Comparison of ENCODE assay signal across 8 mouse cellular contexts in the genomic region with DNA sequence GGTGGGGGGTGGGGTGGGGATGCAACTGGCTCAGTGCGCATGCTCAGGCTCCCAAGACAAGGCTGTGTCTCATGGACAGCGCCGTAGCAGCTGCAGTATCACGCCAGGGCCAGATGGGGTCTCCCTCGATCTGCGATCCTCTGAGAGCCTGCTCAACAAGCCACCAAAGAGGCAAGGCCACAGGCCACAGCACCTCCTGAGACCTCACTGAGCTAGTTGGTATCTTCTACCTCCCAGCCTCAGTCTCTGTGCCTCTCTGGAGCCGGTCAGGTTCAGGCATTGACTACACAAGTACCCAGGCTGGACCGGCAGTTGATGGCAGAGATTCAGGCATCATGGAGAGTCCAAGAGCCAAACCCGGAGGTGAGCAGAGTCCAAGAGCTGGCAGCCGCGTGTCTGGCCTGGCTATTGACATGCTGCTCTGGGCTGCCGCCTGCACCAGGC. TPM values are rescaled to one million over a fixed set of nuclear protein-coding genes. Genes with fewer than 3 reads are reported as not detected.
A peak's percentile ranks its signal among the peaks of the same experiment; 100 is the strongest.
DNase-seq lines count a peak whose midpoint lies in the region; ATAC-seq and TF ChIP-seq lines count a peak whose summit lies in the region.

No protein-coding gene starts in this region.

- 29% methylated on average over 12 of the region's 12 CpGs for WGBS in forebrain, embryonic 16.5 days

- H3K9me3 ChIP-seq in ES-E14 (ENCODE audit: control insufficient read depth, insufficient read depth, low read depth, low read length) = no peaks in the 10 kb centered on the region
- no peaks in the 10 kb centered on the region for H3K9me3 ChIP-seq in forebrain, embryonic 16.5 days (ENCODE audit: control insufficient read depth, low read length)

- H3K27ac ChIP-seq in ES-E14 (ENCODE audit: insufficient read depth, low read depth, low read length, poor library complexity, severe bottlenecking) = no peak overlapping the region
- H3K27ac ChIP-seq in forebrain, embryonic 16.5 days (ENCODE audit: low read length) = no peak overlapping the region; the same call in 1 of the 2 replicates

- H3K4me1 ChIP-seq in ES-E14 (ENCODE audit: control insufficient read depth in 2 of 2, insufficient read depth in 2 of 2, low read length in 2 of 2, poor library complexity in 1 of 2) = peaks cover 0 to 14% of the 10 kb centered on the region in 2 experiments; a peak in 1 of 4 replicates
- H3K4me1 ChIP-seq in forebrain, embryonic 16.5 days (replicated peaks; ENCODE audit: control insufficient read depth, insufficient read depth, low read length) = peaks cover 9% of the 10 kb centered on the region

- H3K9ac ChIP-seq in ES-E14 (ENCODE audit: insufficient read depth, low read depth, low read length, poor library complexity, severe bottlenecking) = peak overlapping the region; percentile 61; the same call in 1 of the 2 replicates
- peak overlapping the region; percentile 36 for H3K9ac ChIP-seq in forebrain, embryonic 16.5 days (replicated peaks; ENCODE audit: low read depth, low read length)

- peak overlapping the region; percentile 35 for H3K4me2 ChIP-seq in forebrain, embryonic 16.5 days (ENCODE audit: low read length)

- peak; percentile 92 for ATAC-seq in forebrain, embryonic 16.5 days

- intact Hi-C loops in heart, postnatal 14 days (cut with DNase I) = loop anchor here (5.0 kb wide), 1 partner anchor 114 kb away; no protein-coding TSS in a partner anchor

- H3K4me3 ChIP-seq in ES-E14 (ENCODE audit: insufficient read depth in 1 of 2, low read depth in 1 of 2, low read length in 2 of 2, poor library complexity in 1 of 2, severe bottlenecking in 1 of 2) = peak overlapping the region; percentile 32 to 40; a peak in 3 of 4 replicates
- H3K4me3 ChIP-seq in forebrain, embryonic 16.5 days (replicated peaks; ENCODE audit: low read length) = 0 out of 2 replicates have a peak overlapping the region, but pooled peaks have one; percentile 2

- H3K27me3 ChIP-seq in forebrain, embryonic 16.5 days (replicated peaks; ENCODE audit: control insufficient read depth, insufficient read depth, low read length) = no peaks in the 10 kb centered on the region

- H3K36me3 ChIP-seq in ES-E14 (ENCODE audit: control insufficient read depth, insufficient read depth, low read length, poor library complexity, severe bottlenecking) = no peaks in the 10 kb centered on the region
- no peaks in the 10 kb centered on the region for H3K36me3 ChIP-seq in forebrain, embryonic 16.5 days (ENCODE audit: control insufficient read depth, insufficient read depth)

- DNase-seq in ES-E14 (ENCODE audit: low read depth, low spot score) = peak; percentile 91
- peak; percentile 97 for DNase-seq in cerebellum, adult 11-12 months
- DNase-seq in heart, postnatal 14 days = peak; percentile 81 to 88
- DNase-seq in kidney, postnatal 4 days = peak; percentile 93
- peak; percentile 77 to 79 for DNase-seq in lung, adult 18-20 months
- peak; percentile 65 for DNase-seq in ovary, adult 18-20 months (ENCODE audit: low spot score)
- peak; percentile 44 for DNase-seq in thymus, postnatal 14 days

- in situ Hi-C loops in ES-E14 (cut with MboI; ENCODE audit: low sequenced_read_pairs in 2 of 2, unreplicated experiment in 2 of 2) = no loop called here

TF ChIP-seq in ES-E14, 5 proteins besides CTCF, POLR2A, EP300 and RAD21:
- TF ChIP-seq ZC3H11A (IDR thresholded peaks at IDR 0.05; ENCODE audit: borderline replicate concordance, low read depth, low read length) (0 out of 2 replicates have a peak, but pooled peaks have one; percentile 3), CHD2 (IDR thresholded peaks at IDR 0.05; ENCODE audit: low read depth, low read length) (no peak)

RNA-seq across cellular contexts. Expression of a gene that starts 11.4 kb away (rescaled TPM):
- 0.76 and 1.7 TPM in 2 replicates for total RNA-seq in ES-E14 (2012; rRNA removed)
- 93.4 and 95.3 TPM in 2 replicates for polyA plus RNA-seq in forebrain, embryonic 16.5 days (2015; fragmentation: Nextera tagmentation; extraction: Ambion mirVana)
- not detected for total RNA-seq in heart, postnatal 14 days (2021)

Comparison
In these comparisons a context has a peak if more than half of its experiments do, and no peak if none do; other contexts are left out.
1. DNase-seq: peak in every context shown above with its lines; median percentile 97 in cerebellum, adult 11-12 months; 93 in kidney, postnatal 4 days; 91 in ES-E14; 84 in heart, postnatal 14 days; 78 in lung, adult 18-20 months; 65 in ovary, adult 18-20 months; 44 in thymus, postnatal 14 days.